ENCODE assay signal across 7 mouse cellular contexts in the genomic region with DNA sequence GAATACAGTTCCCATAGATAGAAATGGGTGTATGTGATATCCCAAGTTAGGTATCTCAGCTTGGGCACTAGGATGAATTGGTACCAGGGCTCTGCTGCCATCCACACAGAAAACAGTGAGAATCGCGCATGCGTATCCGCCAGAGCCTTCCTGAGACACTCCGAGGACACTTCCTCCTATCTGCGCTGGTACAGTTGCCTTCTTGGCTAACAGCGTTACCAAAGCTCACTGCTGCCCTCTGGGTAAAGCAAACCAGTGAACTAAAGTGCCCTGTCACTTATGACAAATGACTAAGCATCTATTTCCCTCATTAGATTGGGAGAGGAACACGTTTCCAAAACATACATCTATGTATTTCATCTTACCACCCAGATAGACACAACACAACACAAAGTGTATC.
A peak's percentile ranks its signal among the peaks of the same experiment; 100 is the strongest.
DNase-seq lines count a peak whose midpoint lies in the region.

No protein-coding gene starts in this region.

- peak; percentile 25 for DNase-seq in retina, adult 2 months (ENCODE audit: low read depth, low spot score)
- DNase-seq in retina, embryonic 14.5 days (ENCODE audit: low spot score): no peak
- DNase-seq in adrenal gland, postnatal 36 days: peak; percentile 52 to 73
- DNase-seq in heart, postnatal 25 days (ENCODE audit: low spot score): peak; percentile 27
- peak; percentile 68 for DNase-seq in liver
- peak; percentile 8 to 30 for DNase-seq in right cerebral cortex, adult 2 months (ENCODE audit: low spot score in 2 of 2)
- DNase-seq in urinary bladder, postnatal 36 days (ENCODE audit: low spot score in 2 of 2): peak; percentile 20 to 41

- intact Hi-C loops in heart, postnatal 25 days (cut with DNase I): loop anchor here (5.0 kb wide), 1 partner anchor 142 kb away; no protein-coding TSS in a partner anchor
